Comparison of ENCODE assay signal across 8 mouse cellular contexts in genomic region chr12:33958241-33959194, GRCm38 (mm10). TPM values are rescaled to one million over a fixed set of nuclear protein-coding genes. Genes with fewer than 3 reads are reported as not detected.
DNase-seq lines count a peak whose midpoint lies in the region; ATAC-seq and TF ChIP-seq lines count a peak whose summit lies in the region.

No protein-coding gene starts in this region.

- no peak overlapping the region for H3K27ac ChIP-seq in forebrain, postnatal 0 days (ENCODE audit: low read depth, low read length)
- peak overlapping the region; percentile 89 for H3K27ac ChIP-seq in neural tube, embryonic 11.5 days (ENCODE audit: low read depth, low read length)

- no peaks in the 10 kb centered on the region for H3K36me3 ChIP-seq in forebrain, postnatal 0 days (ENCODE audit: insufficient read depth)
- no peaks in the 10 kb centered on the region for H3K36me3 ChIP-seq in neural tube, embryonic 11.5 days (ENCODE audit: control insufficient read depth, insufficient read depth, low read length)

- peak; percentile 61 for ATAC-seq in forebrain, postnatal 0 days
- ATAC-seq in neural tube, embryonic 11.5 days (ENCODE audit: insufficient read depth, low FRiP score, low TSS enrichment), result peak; percentile 32; the same call in 1 of the 2 replicates

- H3K4me1 ChIP-seq in forebrain, postnatal 0 days (ENCODE audit: insufficient read depth), result no peaks in the 10 kb centered on the region
- peaks cover 13% of the 10 kb centered on the region for H3K4me1 ChIP-seq in neural tube, embryonic 11.5 days (ENCODE audit: control insufficient read depth, insufficient read depth, low read length)

- peak; percentile 13 to 62 for DNase-seq in adrenal gland, adult (ENCODE audit: inconsistent age in 2 of 2, low spot score in 1 of 2)
- DNase-seq in adrenal gland, postnatal 4 days (ENCODE audit: low spot score in 2 of 2), result no peak
- DNase-seq in ovary, postnatal 36 days (ENCODE audit: low spot score), result peak; percentile 32
- DNase-seq in ovary, adult 18-20 months (ENCODE audit: low spot score), result no peak
- DNase-seq in forebrain, postnatal 0 days, result peak; percentile 36
- DNase-seq in kidney, postnatal 14 days, result peak; percentile 24
- peak; percentile 63 for DNase-seq in neural tube, embryonic 11.5 days (ENCODE audit: low spot score)
- DNase-seq in frontal cortex, adult 2 months (ENCODE audit: extremely low spot score in 1 of 2, low spot score in 1 of 2), result no peak

- peaks cover 76% of the 10 kb centered on the region for H3K27me3 ChIP-seq in forebrain, postnatal 0 days (ENCODE audit: insufficient read depth, low read length)
- peaks cover 83% of the 10 kb centered on the region for H3K27me3 ChIP-seq in neural tube, embryonic 11.5 days (ENCODE audit: control insufficient read depth, insufficient read depth, low read length)

- peak overlapping the region; percentile 43 for H3K4me3 ChIP-seq in forebrain, postnatal 0 days (ENCODE audit: low read depth, low read length)
- H3K4me3 ChIP-seq in neural tube, embryonic 11.5 days (ENCODE audit: low read depth, low read length), result peak overlapping the region; percentile 58

- H3K9me3 ChIP-seq in forebrain, postnatal 0 days (ENCODE audit: low read length), result no peaks in the 10 kb centered on the region
- H3K9me3 ChIP-seq in neural tube, embryonic 11.5 days (ENCODE audit: control insufficient read depth, low read length), result no peaks in the 10 kb centered on the region

- no peak for TF ChIP-seq CTCF in forebrain, postnatal 0 days (IDR thresholded peaks at IDR 0.05; ENCODE audit: low read depth)

- peak overlapping the region; percentile 33; the same call in 1 of the 2 replicates for H3K9ac ChIP-seq in forebrain, postnatal 0 days
- peak overlapping the region; percentile 70 for H3K9ac ChIP-seq in neural tube, embryonic 11.5 days (ENCODE audit: low read length)

- WGBS in forebrain, postnatal 0 days, result under 1% methylated on average over 54 of the region's 56 CpGs
- under 1% methylated on average over 44 of the region's 56 CpGs for WGBS in neural tube, embryonic 11.5 days

- peak overlapping the region; percentile 76 for H3K4me2 ChIP-seq in forebrain, postnatal 0 days (ENCODE audit: low read depth)
- peak overlapping the region; percentile 63 for H3K4me2 ChIP-seq in neural tube, embryonic 11.5 days (ENCODE audit: low read depth)

RNA-seq across cellular contexts. Expression of gene Twist1, which starts 1.0 kb away (rescaled TPM):
- 10 to 100 TPM in 1 of 2 experiments, 1 to 10 TPM in 1; 9.1 to 10.0 TPM for total RNA-seq in adrenal gland, postnatal 4 days (2021)
- 2.5 and 4.1 TPM in 2 replicates for total RNA-seq in forebrain, postnatal 0 days (2014; rRNA removed)
- 0.73 and 0.80 TPM in 2 replicates for polyA plus RNA-seq in forebrain, postnatal 0 days (2015; fragmentation: Nextera tagmentation; extraction: Ambion mirVana)
- 20.9 and 25.2 TPM in 2 replicates for polyA plus RNA-seq in neural tube, embryonic 11.5 days (2014; fragmentation: Nextera tagmentation; extraction: Ambion mirVana)
- 0.95 and 1.1 TPM in 2 replicates for polyA plus RNA-seq in frontal cortex, adult 2 months (2012; rRNA removed)

RNA-seq across cellular contexts. Expression of gene Ferd3l, which starts 30.3 kb away (rescaled TPM):
- total RNA-seq in adrenal gland, postnatal 4 days (2021), result not detected
- 0.48 TPM in 1 of 2 replicates, not detected in the other for total RNA-seq in forebrain, postnatal 0 days (2014; rRNA removed)
- polyA plus RNA-seq in forebrain, postnatal 0 days (2015; fragmentation: Nextera tagmentation; extraction: Ambion mirVana), result not detected in 2 replicates
- 0.72 and 1.2 TPM in 2 replicates for polyA plus RNA-seq in neural tube, embryonic 11.5 days (2014; fragmentation: Nextera tagmentation; extraction: Ambion mirVana)
- not detected in 2 replicates for polyA plus RNA-seq in frontal cortex, adult 2 months (2012; rRNA removed)

Comparison
In these comparisons a context has a peak if more than half of its experiments do, and no peak if none do; other contexts are left out.
1. DNase-seq: peak in adrenal gland, adult (2 of 2), ovary, postnatal 36 days (single experiment), forebrain, postnatal 0 days (single experiment), kidney, postnatal 14 days (single experiment) and neural tube, embryonic 11.5 days (single experiment); none in adrenal gland, postnatal 4 days (0 of 2), ovary, adult 18-20 months (single experiment) and frontal cortex, adult 2 months (0 of 2).
2. RNA of gene Twist1, which starts 1.0 kb away (polyA plus RNA-seq): 20.9 to 25.2 TPM in neural tube, embryonic 11.5 days; 0.95 to 1.1 TPM in frontal cortex, adult 2 months and 0.73 to 0.80 TPM in forebrain, postnatal 0 days; every median in the first group is over 10 times any median in the second.